Mouse (Mus musculus): Measurements from ENCODE around the gene Nes.

Gene Nes

DNA sequence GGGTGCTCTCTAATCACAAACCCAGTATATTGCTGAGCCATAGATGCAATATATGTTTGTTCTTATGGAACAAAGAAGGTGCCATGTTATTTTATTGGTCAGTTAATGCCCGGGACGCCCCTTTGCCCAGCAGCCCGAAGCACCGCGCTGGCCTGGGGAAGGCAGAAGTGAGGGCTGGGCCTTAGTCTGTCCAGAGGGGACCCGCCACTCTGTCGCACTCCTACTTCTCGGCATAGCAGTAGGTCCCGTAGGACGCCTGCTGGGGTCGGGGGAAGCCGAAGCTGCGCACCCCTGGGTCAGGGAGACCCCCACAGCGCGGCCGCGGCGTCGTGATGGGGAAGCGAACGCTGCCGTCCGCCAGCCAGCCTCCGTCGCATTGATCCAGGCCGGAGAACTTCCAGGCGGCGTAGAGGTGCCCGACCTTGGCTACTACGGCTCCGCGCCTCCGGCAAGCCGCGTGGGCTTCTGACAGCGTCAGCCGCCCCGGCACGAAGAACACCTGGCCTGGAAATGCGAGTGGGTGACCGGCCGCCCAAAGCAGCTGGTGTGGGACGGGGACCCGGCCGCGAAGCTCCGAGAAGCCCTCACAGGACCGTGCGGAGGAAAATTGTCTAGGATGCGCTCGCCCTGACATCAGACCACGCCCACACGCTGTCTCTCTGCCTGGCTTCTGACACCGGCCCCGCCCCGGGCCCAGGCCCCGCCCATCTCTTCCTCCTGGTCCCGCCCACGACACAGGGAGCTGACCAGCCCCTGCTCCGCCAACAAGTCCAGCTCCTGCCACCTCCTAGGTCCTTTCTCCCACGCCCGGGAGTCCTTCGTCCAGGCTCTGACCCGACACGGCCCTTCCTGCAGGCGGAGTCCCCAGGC lies 51.7 kb downstream of the Nes start:
- peak; percentile 88 for DNase-seq (ENCODE audit: low read depth)

DNA sequence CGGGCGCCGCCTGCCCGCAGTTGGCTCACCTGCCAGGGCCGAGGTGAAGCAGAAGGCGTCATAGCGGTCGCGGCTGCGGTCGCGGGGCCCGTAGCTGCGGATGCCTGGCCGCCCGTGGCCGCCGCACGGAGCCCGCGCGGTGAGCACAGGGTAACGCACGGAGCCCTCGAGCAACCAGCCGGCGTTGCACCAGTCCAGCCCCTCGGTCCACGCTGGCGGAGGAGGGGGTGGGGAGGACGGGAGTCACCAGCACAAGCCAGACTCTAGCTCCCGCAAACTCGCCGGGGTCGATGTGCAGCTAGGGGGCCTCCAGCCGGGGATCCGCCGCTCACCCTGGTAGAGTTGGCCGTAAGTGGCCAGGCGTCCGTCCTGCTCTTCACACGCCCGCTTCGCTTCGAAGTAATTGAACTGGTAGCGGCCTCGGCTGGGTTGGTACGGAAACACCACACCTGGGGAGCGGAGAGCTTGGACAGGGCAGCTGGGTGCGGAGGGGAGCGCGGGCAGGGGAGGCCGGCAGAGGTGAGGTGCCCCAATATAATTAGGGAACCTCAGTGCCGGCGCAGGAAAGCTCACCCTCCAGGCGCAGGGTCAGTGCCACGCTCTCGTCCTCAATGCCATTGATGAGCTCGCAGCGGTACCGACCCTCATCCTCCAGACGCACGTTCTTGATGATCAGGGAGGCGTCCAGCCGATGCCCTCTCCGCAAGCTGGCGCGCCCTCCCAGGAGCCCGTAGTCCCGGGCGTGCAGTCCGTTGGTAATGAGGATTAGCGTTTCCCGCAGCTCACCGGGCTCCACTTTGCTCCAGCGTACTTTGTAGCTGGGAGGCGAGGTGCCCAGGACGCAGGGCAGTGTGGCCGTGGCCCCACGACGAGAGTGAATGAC lies 52.6 kb downstream of the Nes start:
- DNase-seq (ENCODE audit: low read depth): no peak

DNA sequence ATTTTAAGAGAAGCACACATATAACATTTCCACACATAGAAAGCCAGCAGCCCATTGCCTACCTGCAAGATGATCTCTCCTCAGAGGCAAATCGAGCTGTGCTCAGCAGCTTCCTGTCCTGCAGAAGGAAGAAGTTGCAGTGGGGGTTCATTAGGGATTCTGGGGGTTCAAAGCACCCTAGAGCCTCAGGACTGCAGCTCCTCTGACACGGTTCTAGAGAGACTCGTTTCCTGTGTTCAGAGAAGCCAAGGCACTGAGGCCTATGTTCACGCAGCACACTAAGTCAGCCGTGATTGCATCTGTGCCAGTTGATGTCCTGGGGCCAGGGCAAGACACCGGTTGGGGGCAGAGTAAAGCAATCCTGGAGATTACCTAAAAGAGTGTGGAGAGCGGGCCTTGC lies 55.9 kb downstream of the Nes start:
- DNase-seq (ENCODE audit: low read depth): no peak

DNA sequence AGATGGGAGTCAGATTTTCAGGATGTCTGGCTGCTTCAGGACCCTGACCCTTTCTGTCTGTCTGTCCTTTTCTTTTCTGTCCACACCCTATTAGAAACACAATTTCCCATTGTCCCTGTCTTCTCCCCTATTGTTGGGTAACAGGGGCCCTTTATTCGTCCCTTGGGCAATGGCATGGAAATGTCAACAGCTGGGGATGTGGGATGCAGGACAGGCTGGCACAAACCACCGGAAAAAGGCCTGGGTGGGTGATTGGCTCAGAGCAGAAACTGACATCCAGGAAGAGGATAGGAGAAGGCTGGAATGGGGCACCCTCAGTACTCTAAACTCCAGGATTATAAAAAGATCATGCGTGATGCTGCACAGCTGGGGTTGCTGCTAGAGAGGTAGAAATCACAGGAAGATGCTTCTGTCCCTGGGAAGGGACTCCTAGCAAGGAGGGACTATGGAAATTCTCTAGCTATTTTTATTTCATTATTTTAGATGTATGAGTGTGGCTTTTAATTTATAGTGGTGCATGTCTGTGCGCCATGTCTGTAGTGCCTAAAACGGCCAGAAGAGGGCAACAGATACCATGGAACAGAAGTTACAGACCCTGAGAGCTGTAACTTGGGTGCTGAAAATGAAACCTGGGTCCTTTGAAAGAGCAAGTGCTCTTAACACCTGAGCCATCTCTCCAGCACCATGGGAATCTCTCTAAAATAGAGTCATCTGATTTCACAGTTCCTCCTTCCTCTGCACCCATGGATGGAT lies 56.7 kb downstream of the Nes start, which contains the start of gene Hapln2:
Hapln2 (minus strand) TSS at position 150 of the 753 bp plus-strand sequence.
- DNase-seq (ENCODE audit: low read depth): peak; percentile 63
